Mouse (Mus musculus) heart, embryonic 11.5 days (tissue): ENCODE measurements around the gene Rem2. TPM values are rescaled to one million over a fixed set of nuclear protein-coding genes. Genes with fewer than 3 reads are reported as not detected.

Source experiments
- ATAC-seq: fragments of 200-750 bp; cut with Nextera tagmentation; replicated peaks from 2 replicates; pipeline ENCODE4 v1.8.0; 2017; ENCODE audit warnings: moderate library complexity; ENCODE audit not compliant: insufficient number of reproducible peaks, low FRiP score, low TSS enrichment
- H3K27ac ChIP-seq: fragments of 300-500 bp; sonication (generic); 2 replicates; pipeline ENCODE4 v1.5.1; 2014; ENCODE audit warnings: mild to moderate bottlenecking, low read depth, low read length
- H3K27me3 ChIP-seq: fragments of 300-500 bp; sonication (generic); 2 replicates; pipeline ENCODE4 v1.6.1; 2014; ENCODE audit warnings: mild to moderate bottlenecking, low read length, mixed read lengths; ENCODE audit not compliant: control insufficient read depth, insufficient read depth
- H3K36me3 ChIP-seq: fragments of 300-500 bp; sonication (generic); 2 replicates; pipeline ENCODE4 v1.6.1; 2014; ENCODE audit warnings: mild to moderate bottlenecking, low read length, moderate library complexity, mixed read lengths; ENCODE audit not compliant: control insufficient read depth, insufficient read depth
- H3K4me1 ChIP-seq: fragments of 300-500 bp; sonication (generic); 2 replicates; pipeline ENCODE4 v1.6.1; 2014; ENCODE audit warnings: low read length; ENCODE audit not compliant: control insufficient read depth, insufficient read depth
- H3K4me2 ChIP-seq: fragments of 300-500 bp; sonication (generic); 2 replicates; pipeline ENCODE4 v1.6.1; 2014; ENCODE audit warnings: mild to moderate bottlenecking, moderate library complexity
- H3K4me3 ChIP-seq: fragments of 300-500 bp; sonication (generic); 2 replicates; pipeline ENCODE4 v1.5.1; 2014; ENCODE audit warnings: low read depth, low read length
- H3K9ac ChIP-seq: fragments of 300-500 bp; sonication (generic); 2 replicates; pipeline ENCODE4 v1.6.1; 2014; ENCODE audit warnings: mild to moderate bottlenecking, low read depth, low read length, moderate library complexity
- H3K9me3 ChIP-seq: fragments of 300-500 bp; sonication (generic); replicated peaks from 2 replicates; pipeline ENCODE4 v1.6.1; 2016; ENCODE audit warnings: low read length; ENCODE audit not compliant: control insufficient read depth
- WGBS: fragments of 180-500 bp; shearing (Covaris S2); extraction: QIAGEN DNeasy Blood & Tissue Kit; methylation state at CpG from one replicate; pipeline ENCODE4 v1.1.7; 2014; ENCODE audit not compliant: insufficient replicate concordance; 5-methylcytosine and 5-hydroxymethylcytosine counted together
- polyA plus RNA-seq: library from polyadenylated mRNA; unstranded; fragments of >200 nt; fragmentation: Nextera tagmentation; extraction: Ambion mirVana; gene quantifications from 2 replicates; pipeline ENCODE4 v1.2.1, GENCODE M21; 2014

Gene Rem2
- polyA plus RNA-seq, 1 experiment from 2014 or later: 2.0 TPM

GRCm38 (mm10) chr14:54442548-54442947, 33.4 kb upstream of the Rem2 start:
- H3K9ac ChIP-seq: no peak overlapping the region
- WGBS: 84% methylated on average over 3 of the region's 3 CpGs
- no peak for ATAC-seq
- H3K27ac ChIP-seq: no peak overlapping the region
- H3K27me3 ChIP-seq: no peaks in the 10 kb centered on the region
- peaks cover 10% of the 10 kb centered on the region; the same call in 1 of the 2 replicates for H3K4me1 ChIP-seq
- no peak overlapping the region for H3K4me2 ChIP-seq
- no peak overlapping the region for H3K4me3 ChIP-seq
- H3K9me3 ChIP-seq: no peaks in the 10 kb centered on the region
- H3K36me3 ChIP-seq: peaks cover 15% of the 10 kb centered on the region

GRCm38 (mm10) chr14:54443196-54443595, 32.7 kb upstream of the Rem2 start:
- 24% methylated on average over 3 of the region's 3 CpGs for WGBS
- H3K4me1 ChIP-seq: peaks cover 10% of the 10 kb centered on the region; the same call in 1 of the 2 replicates
- no peak overlapping the region for H3K4me3 ChIP-seq
- peaks cover 12% of the 10 kb centered on the region for H3K36me3 ChIP-seq
- no peak overlapping the region for H3K9ac ChIP-seq
- no peaks in the 10 kb centered on the region for H3K9me3 ChIP-seq
- no peak overlapping the region for H3K27ac ChIP-seq
- no peak overlapping the region for H3K4me2 ChIP-seq
- ATAC-seq: no peak; the same call in 1 of the 2 replicates
- no peaks in the 10 kb centered on the region for H3K27me3 ChIP-seq

GRCm38 (mm10) chr14:54443712-54444618, 31.9 kb upstream of the Rem2 start:
- 51% methylated on average over 15 of the region's 15 CpGs for WGBS
- no peaks in the 10 kb centered on the region for H3K27me3 ChIP-seq
- H3K36me3 ChIP-seq: peaks cover 7% of the 10 kb centered on the region; the same call in 1 of the 2 replicates
- no peak overlapping the region for H3K27ac ChIP-seq
- H3K4me3 ChIP-seq: no peak overlapping the region
- H3K9me3 ChIP-seq: no peaks in the 10 kb centered on the region
- H3K4me2 ChIP-seq: no peak overlapping the region
- peaks cover 10% of the 10 kb centered on the region; the same call in 1 of the 2 replicates for H3K4me1 ChIP-seq
- ATAC-seq: no peak
- no peak overlapping the region for H3K9ac ChIP-seq

GRCm38 (mm10) chr14:54445476-54445875, 30.4 kb upstream of the Rem2 start:
- Histone ChIP-seq H3K36me3 (no peaks in the 10 kb centered on the region; the same call in 1 of the 2 replicates), H3K9me3 (no peaks in the 10 kb centered on the region), H3K27ac (no peak overlapping the region), H3K27me3 (no peaks in the 10 kb centered on the region), H3K4me3 (no peak overlapping the region), H3K9ac (0 out of 2 replicates have a peak overlapping the region, but pooled peaks have one; percentile 34), H3K4me1 (peaks cover 10% of the 10 kb centered on the region; the same call in 1 of the 2 replicates), H3K4me2 (no peak overlapping the region)
- ATAC-seq: no peak
- WGBS: 28% methylated on average over 3 of the region's 3 CpGs

GRCm38 (mm10) chr14:54453566-54453965, 22.3 kb upstream of the Rem2 start:
- Histone ChIP-seq H3K4me1 (no peaks in the 10 kb centered on the region), H3K36me3 (no peaks in the 10 kb centered on the region), H3K27me3 (no peaks in the 10 kb centered on the region), H3K9ac (no peak overlapping the region), H3K27ac (no peak overlapping the region), H3K4me3 (no peak overlapping the region), H3K4me2 (no peak overlapping the region), H3K9me3 (no peaks in the 10 kb centered on the region)
- 87% methylated on average over 9 of the region's 9 CpGs for WGBS
- no peak for ATAC-seq

- Histone ChIP-seq H3K27ac (no peak overlapping the region), H3K9ac (no peak overlapping the region), H3K9me3 (no peaks in the 10 kb centered on the region), H3K27me3 (no peaks in the 10 kb centered on the region), H3K4me1 (no peaks in the 10 kb centered on the region), H3K36me3 (no peaks in the 10 kb centered on the region), H3K4me3 (no peak overlapping the region), H3K4me2 (no peak overlapping the region)
- WGBS: 73% methylated on average over 11 of the region's 11 CpGs
- no peak for ATAC-seq
Measured at GRCm38 (mm10) chr14:54454669-54455528, 21.0 kb upstream of the Rem2 start.

- 74% methylated on average over 14 of the region's 14 CpGs for WGBS
- H3K36me3 ChIP-seq: no peaks in the 10 kb centered on the region
- H3K27ac ChIP-seq: no peak overlapping the region
- H3K4me1 ChIP-seq: no peaks in the 10 kb centered on the region
- no peak overlapping the region for H3K9ac ChIP-seq
- no peaks in the 10 kb centered on the region for H3K9me3 ChIP-seq
- H3K4me3 ChIP-seq: no peak overlapping the region
- H3K27me3 ChIP-seq: no peaks in the 10 kb centered on the region
- H3K4me2 ChIP-seq: no peak overlapping the region
- ATAC-seq: no peak
Measured at GRCm38 (mm10) chr14:54457907-54458569, 17.9 kb upstream of the Rem2 start.

- 77% methylated on average over 4 of the region's 4 CpGs for WGBS
Measured at GRCm38 (mm10) chr14:54462146-54462545, 13.8 kb upstream of the Rem2 start.

More at GRCm38 (mm10) chr14:54462146-54462545, 13.8 kb upstream of the Rem2 start:
- Histone ChIP-seq H3K9me3 (no peaks in the 10 kb centered on the region), H3K9ac (no peak overlapping the region), H3K36me3 (no peaks in the 10 kb centered on the region), H3K27me3 (no peaks in the 10 kb centered on the region), H3K4me2 (no peak overlapping the region), H3K27ac (no peak overlapping the region), H3K4me1 (peaks cover 9% of the 10 kb centered on the region), H3K4me3 (no peak overlapping the region)
- ATAC-seq: no peak
